Mouse (Mus musculus) cortical plate, adult 2 months (tissue): ENCODE measurements around the gene Col4a3. TPM values are rescaled to one million over a fixed set of nuclear protein-coding genes. Genes with fewer than 3 reads are reported as not detected.
A peak's percentile ranks its signal among the peaks of the same experiment; 100 is the strongest.

Experiments used
- H3K27ac ChIP-seq: fragments of 200-500 bp; 2 replicates; pipeline ENCODE4 v1.5.1; 2012; ENCODE audit warnings: low read length, control low read depth, inconsistent platforms; ENCODE audit not compliant: insufficient read depth
- H3K4me1 ChIP-seq: fragments of 200-500 bp; 2 replicates; pipeline ENCODE4 v1.6.1; 2011; ENCODE audit warnings: low read length; ENCODE audit not compliant: control insufficient read depth, insufficient read depth
- H3K4me3 ChIP-seq: fragments of 200-500 bp; 2 replicates; pipeline ENCODE4 v1.5.1; 2011; ENCODE audit warnings: mild to moderate bottlenecking, low read length, control low read depth; ENCODE audit not compliant: insufficient read depth
- CTCF ChIP-seq: fragments of 200-500 bp; IDR thresholded peaks from 2 replicates; pipeline ENCODE4 v1.5.1; 2011; ENCODE audit warnings: mild to moderate bottlenecking, control low read depth, low read length; ENCODE audit not compliant: insufficient read depth; ENCODE audit errors: extremely low read depth
- POLR2A ChIP-seq: fragments of 200-500 bp; IDR thresholded peaks from 2 replicates; pipeline ENCODE4 v1.6.1; 2011; ENCODE audit warnings: mild to moderate bottlenecking, low read length, control low read depth; ENCODE audit not compliant: insufficient read depth; ENCODE audit errors: extremely low read depth
- polyA plus RNA-seq: library from polyadenylated mRNA; depleted of rRNA; stranded (reverse); fragments of >200 nt; gene quantifications from 2 replicates; pipeline ENCODE4 v1.2.3, GENCODE M21; 2012

Col4a3 gene
- polyA plus RNA-seq, 1 experiment, result 0.19 TPM

- H3K27ac ChIP-seq, result no peak overlapping the region
- H3K4me3 ChIP-seq, result no peak overlapping the region
- H3K4me1 ChIP-seq, result no peaks in the 10 kb centered on the region
- TF ChIP-seq CTCF, result no peak
- no peak for TF ChIP-seq POLR2A
Observed at GRCm38 (mm10) chr1:82569405-82569804, 17.3 kb upstream of the Col4a3 start.

- Histone ChIP-seq H3K4me3 (no peak overlapping the region), H3K4me1 (no peaks in the 10 kb centered on the region), H3K27ac (no peak overlapping the region)
- peak; percentile 21; the same call in 1 of the 2 replicates for TF ChIP-seq CTCF
- no peak for TF ChIP-seq POLR2A
Observed at GRCm38 (mm10) chr1:82571758-82572157, 15.0 kb upstream of the Col4a3 start.

GRCm38 (mm10) chr1:82575681-82576080 is 11.0 kb upstream of the Col4a3 start:
- Histone ChIP-seq H3K27ac (no peak overlapping the region), H3K4me1 (no peaks in the 10 kb centered on the region), H3K4me3 (no peak overlapping the region)
- TF ChIP-seq POLR2A, result no peak

GRCm38 (mm10) chr1:82576182-82576581 is 10.5 kb upstream of the Col4a3 start:
- Histone ChIP-seq H3K4me1 (no peaks in the 10 kb centered on the region), H3K4me3 (no peak overlapping the region), H3K27ac (no peak overlapping the region)
- TF ChIP-seq POLR2A (no peak), CTCF (no peak)

- TF ChIP-seq CTCF (no peak), POLR2A (no peak)
Observed at GRCm38 (mm10) chr1:82577339-82577738, 9.4 kb upstream of the Col4a3 start.

GRCm38 (mm10) chr1:82577915-82578314 is 8.8 kb upstream of the Col4a3 start:
- Histone ChIP-seq H3K27ac (no peak overlapping the region), H3K4me1 (no peaks in the 10 kb centered on the region), H3K4me3 (no peak overlapping the region)
- TF ChIP-seq POLR2A (no peak), CTCF (no peak)

More at GRCm38 (mm10) chr1:82577339-82577738, 9.4 kb upstream of the Col4a3 start:
- H3K4me1 ChIP-seq, result no peaks in the 10 kb centered on the region
- no peak overlapping the region for H3K27ac ChIP-seq
- no peak overlapping the region for H3K4me3 ChIP-seq

- TF ChIP-seq POLR2A (no peak), CTCF (no peak)
- Histone ChIP-seq H3K4me1 (no peaks in the 10 kb centered on the region), H3K4me3 (no peak overlapping the region), H3K27ac (no peak overlapping the region)
Observed at GRCm38 (mm10) chr1:82578320-82578719, 8.4 kb upstream of the Col4a3 start.

GRCm38 (mm10) chr1:82585981-82586380 is 740 bp upstream of the Col4a3 start:
- H3K4me1 ChIP-seq, result no peaks in the 10 kb centered on the region
- no peak for TF ChIP-seq CTCF
- no peak for TF ChIP-seq POLR2A
- H3K27ac ChIP-seq, result no peak overlapping the region
- no peak overlapping the region for H3K4me3 ChIP-seq

- Histone ChIP-seq H3K4me1 (no peaks in the 10 kb centered on the region), H3K27ac (no peak overlapping the region), H3K4me3 (no peak overlapping the region)
- no peak for TF ChIP-seq POLR2A
- no peak for TF ChIP-seq CTCF
Observed at GRCm38 (mm10) chr1:82590266-82590665, 3.5 kb downstream of the Col4a3 start.

GRCm38 (mm10) chr1:82596864-82597596 is 10.3 kb downstream of the Col4a3 start:
- H3K27ac ChIP-seq, result no peak overlapping the region
- no peak overlapping the region for H3K4me3 ChIP-seq
- TF ChIP-seq POLR2A, result no peak
- no peak for TF ChIP-seq CTCF
- no peaks in the 10 kb centered on the region for H3K4me1 ChIP-seq
